Mouse (Mus musculus): Measurements from ENCODE around the gene Itga9. TPM values are rescaled to one million over a fixed set of nuclear protein-coding genes. Genes with fewer than 3 reads are reported as not detected.

Gene Itga9
- polyA plus RNA-seq, 1 experiment, result 1.6 TPM

DNA sequence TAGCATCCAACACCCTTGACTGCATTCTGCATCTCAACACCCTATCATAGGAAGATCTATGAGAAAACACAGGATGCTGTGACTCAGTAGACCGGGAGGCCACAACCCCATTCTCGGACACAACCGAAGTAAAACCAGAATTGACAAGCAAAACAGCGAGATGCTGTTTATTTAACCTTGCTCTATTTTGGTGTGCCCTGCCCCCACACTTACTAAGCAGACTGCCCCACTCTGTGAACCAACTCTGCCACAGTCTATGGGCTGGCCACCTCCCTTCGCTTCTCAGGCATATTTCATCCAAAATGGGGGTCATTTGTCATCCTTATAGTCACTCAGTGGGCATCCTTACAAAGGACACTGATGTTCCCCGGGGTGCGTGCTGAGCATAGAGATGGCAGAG, 160.5 kb downstream of the Itga9 start:
- TF ChIP-seq CTCF (IDR thresholded peaks at IDR 0.05; ENCODE audit: borderline replicate concordance, insufficient read depth, low read depth, low read length), result no peak
- TF ChIP-seq POLR2A (IDR thresholded peaks at IDR 0.05; ENCODE audit: borderline replicate concordance, insufficient read depth, low read length), result no peak
- H3K4me3 ChIP-seq (replicated peaks; ENCODE audit: insufficient read depth, low read depth, low read length), result no peak overlapping the region
- no peaks in the 10 kb centered on the region for H3K27me3 ChIP-seq (ENCODE audit: control insufficient read depth, insufficient read depth, low read length)
- WGBS, result 67% methylated on average over 7 of the region's 7 CpGs
- no peak overlapping the region for H3K27ac ChIP-seq (ENCODE audit: insufficient read depth, low read length)
- DNase-seq, result no peak
- H3K4me1 ChIP-seq (ENCODE audit: control insufficient read depth, insufficient read depth, low read length), result no peaks in the 10 kb centered on the region; the same call in 1 of the 2 replicates

DNA sequence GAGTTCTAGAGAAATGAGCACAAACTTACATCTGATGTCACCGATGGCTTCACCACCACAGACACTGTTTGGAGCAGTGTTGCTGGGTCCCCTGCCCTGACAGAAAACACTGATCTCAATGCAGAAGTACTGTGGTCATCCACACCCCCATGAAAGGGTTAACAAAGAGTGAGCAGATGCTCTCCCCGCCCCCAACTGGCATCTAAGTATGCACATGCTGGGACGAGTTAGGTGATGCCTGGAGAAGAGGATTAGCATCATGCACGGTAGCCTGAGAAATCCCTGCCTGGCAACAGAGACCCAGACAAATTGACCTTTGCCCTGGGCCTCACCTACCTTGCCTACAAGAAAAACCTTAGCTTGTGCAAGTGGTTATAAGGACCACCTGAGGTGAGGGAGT, 162.1 kb downstream of the Itga9 start:
- WGBS, result 36% methylated on average over 4 of the region's 4 CpGs
- Histone ChIP-seq H3K27ac (ENCODE audit: insufficient read depth, low read length) (no peak overlapping the region), H3K4me3 (replicated peaks; ENCODE audit: insufficient read depth, low read depth, low read length) (no peak overlapping the region), H3K27me3 (ENCODE audit: control insufficient read depth, insufficient read depth, low read length) (no peaks in the 10 kb centered on the region), H3K4me1 (ENCODE audit: control insufficient read depth, insufficient read depth, low read length) (no peaks in the 10 kb centered on the region; the same call in 1 of the 2 replicates)
- DNase-seq, result no peak
- TF ChIP-seq POLR2A (IDR thresholded peaks at IDR 0.05; ENCODE audit: borderline replicate concordance, insufficient read depth, low read length) (no peak), CTCF (IDR thresholded peaks at IDR 0.05; ENCODE audit: borderline replicate concordance, insufficient read depth, low read depth, low read length) (no peak)

GRCm38 (mm10) chr9:118770366-118770765, 163.9 kb downstream of the Itga9 start:
- TF ChIP-seq CTCF (IDR thresholded peaks at IDR 0.05; ENCODE audit: borderline replicate concordance, insufficient read depth, low read depth, low read length) (no peak), POLR2A (IDR thresholded peaks at IDR 0.05; ENCODE audit: borderline replicate concordance, insufficient read depth, low read length) (no peak)

GRCm38 (mm10) chr9:118774676-118775075, 168.2 kb downstream of the Itga9 start:
- Histone ChIP-seq H3K4me1 (ENCODE audit: control insufficient read depth, insufficient read depth, low read length) (no peaks in the 10 kb centered on the region), H3K4me3 (replicated peaks; ENCODE audit: insufficient read depth, low read depth, low read length) (no peak overlapping the region), H3K27ac (ENCODE audit: insufficient read depth, low read length) (no peak overlapping the region), H3K27me3 (ENCODE audit: control insufficient read depth, insufficient read depth, low read length) (no peaks in the 10 kb centered on the region)
- 92% methylated on average over 6 of the region's 6 CpGs for WGBS
- TF ChIP-seq CTCF (IDR thresholded peaks at IDR 0.05; ENCODE audit: borderline replicate concordance, insufficient read depth, low read depth, low read length) (no peak), POLR2A (IDR thresholded peaks at IDR 0.05; ENCODE audit: borderline replicate concordance, insufficient read depth, low read length) (no peak)
- no peak for DNase-seq

More at GRCm38 (mm10) chr9:118770366-118770765, 163.9 kb downstream of the Itga9 start:
- Histone ChIP-seq H3K27me3 (ENCODE audit: control insufficient read depth, insufficient read depth, low read length) (no peaks in the 10 kb centered on the region), H3K27ac (ENCODE audit: insufficient read depth, low read length) (no peak overlapping the region), H3K4me1 (ENCODE audit: control insufficient read depth, insufficient read depth, low read length) (no peaks in the 10 kb centered on the region; the same call in 1 of the 2 replicates), H3K4me3 (replicated peaks; ENCODE audit: insufficient read depth, low read depth, low read length) (no peak overlapping the region)
- no peak for DNase-seq
- WGBS, result 80% methylated on average over 4 of the region's 4 CpGs

DNA sequence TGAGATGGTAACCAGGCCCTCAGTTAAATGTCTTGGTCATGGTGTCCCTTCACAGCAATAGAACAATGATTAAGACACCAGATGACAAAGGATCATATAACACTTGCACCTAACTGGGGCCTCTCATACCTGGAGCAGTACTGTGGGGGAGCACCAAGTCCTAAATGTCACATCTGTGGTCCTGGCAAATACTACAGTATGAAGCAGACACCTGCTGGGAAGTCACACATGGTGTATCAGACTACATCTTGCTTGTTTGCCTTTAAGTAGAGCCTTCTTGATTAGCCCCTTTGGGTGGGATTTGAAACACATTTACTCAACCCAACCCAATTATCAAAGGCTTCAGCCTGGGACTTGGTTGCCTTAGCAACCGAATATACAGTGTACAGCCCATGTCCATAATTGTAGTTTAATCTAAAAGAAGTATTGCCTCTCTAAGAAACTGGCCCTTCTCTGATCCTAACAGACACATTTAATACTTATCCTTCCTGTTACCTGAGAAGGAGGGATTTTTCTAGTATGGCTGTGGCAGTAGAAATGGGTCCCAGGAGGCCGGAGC, 170.5 kb downstream of the Itga9 start:
- no peak for DNase-seq
- WGBS, result 92% methylated on average over 2 of the region's 2 CpGs
- H3K4me3 ChIP-seq (replicated peaks; ENCODE audit: insufficient read depth, low read depth, low read length), result no peak overlapping the region
- H3K4me1 ChIP-seq (ENCODE audit: control insufficient read depth, insufficient read depth, low read length), result no peaks in the 10 kb centered on the region
- no peaks in the 10 kb centered on the region for H3K27me3 ChIP-seq (ENCODE audit: control insufficient read depth, insufficient read depth, low read length)
- TF ChIP-seq POLR2A (IDR thresholded peaks at IDR 0.05; ENCODE audit: borderline replicate concordance, insufficient read depth, low read length) (no peak), CTCF (IDR thresholded peaks at IDR 0.05; ENCODE audit: borderline replicate concordance, insufficient read depth, low read depth, low read length) (no peak)
- H3K27ac ChIP-seq (ENCODE audit: insufficient read depth, low read length), result no peak overlapping the region

DNA sequence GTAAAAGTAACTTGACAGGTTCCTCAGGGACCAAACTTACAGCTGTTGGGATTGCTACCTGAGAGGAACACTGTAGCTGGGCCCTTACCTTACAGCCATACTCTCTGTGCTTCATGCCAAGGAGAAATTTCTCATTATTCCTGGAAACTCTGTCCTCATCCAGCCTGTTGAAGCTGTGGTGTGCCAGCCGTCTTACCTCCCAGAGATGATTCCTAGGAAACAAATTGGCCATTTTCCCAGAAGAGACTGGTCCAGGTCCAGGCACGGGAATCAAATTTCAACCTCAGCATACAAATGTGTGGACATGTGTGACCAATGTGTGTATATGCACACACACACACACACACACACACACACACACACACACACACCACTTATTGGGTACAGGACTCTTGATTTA, 172.1 kb downstream of the Itga9 start:
- no peaks in the 10 kb centered on the region for H3K27me3 ChIP-seq (ENCODE audit: control insufficient read depth, insufficient read depth, low read length)
- 15% methylated on average over 2 of the region's 2 CpGs for WGBS
- no peak overlapping the region for H3K4me3 ChIP-seq (replicated peaks; ENCODE audit: insufficient read depth, low read depth, low read length)
- no peaks in the 10 kb centered on the region for H3K4me1 ChIP-seq (ENCODE audit: control insufficient read depth, insufficient read depth, low read length)
- no peak for DNase-seq
- H3K27ac ChIP-seq (ENCODE audit: insufficient read depth, low read length), result no peak overlapping the region
- no peak for TF ChIP-seq POLR2A (IDR thresholded peaks at IDR 0.05; ENCODE audit: borderline replicate concordance, insufficient read depth, low read length)
- no peak for TF ChIP-seq CTCF (IDR thresholded peaks at IDR 0.05; ENCODE audit: borderline replicate concordance, insufficient read depth, low read depth, low read length)

- no peak for TF ChIP-seq CTCF (IDR thresholded peaks at IDR 0.05; ENCODE audit: borderline replicate concordance, insufficient read depth, low read depth, low read length)
- no peak for TF ChIP-seq POLR2A (IDR thresholded peaks at IDR 0.05; ENCODE audit: borderline replicate concordance, insufficient read depth, low read length)
- whole genome bisulfite sequencing, result 86% methylated on average over 4 of the region's 4 CpGs
- no peak for DNase-seq
Observed at GRCm38 (mm10) chr9:118784621-118785020, 178.1 kb downstream of the Itga9 start.

DNA sequence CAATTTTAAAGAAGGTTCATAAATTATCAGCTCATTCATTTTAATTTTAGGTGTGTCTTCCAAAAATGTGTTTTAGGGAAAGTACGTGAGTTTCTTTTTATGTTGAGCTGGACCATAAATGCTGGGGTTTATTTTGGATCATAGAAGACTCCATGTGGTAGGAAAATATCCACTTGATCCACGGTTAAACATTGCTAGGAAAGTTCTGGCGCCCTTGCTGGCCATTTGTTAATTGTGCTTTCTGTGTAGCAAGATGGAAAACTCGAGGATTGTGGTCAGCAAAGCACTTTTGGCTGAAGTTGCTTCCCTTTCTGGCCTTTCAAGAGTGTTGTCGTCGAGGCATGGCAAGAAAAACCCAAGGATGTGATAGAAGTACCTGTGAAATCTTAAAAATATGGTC, 179.3 kb downstream of the Itga9 start:
- WGBS, result 80% methylated on average over 6 of the region's 6 CpGs
- H3K4me1 ChIP-seq (ENCODE audit: control insufficient read depth, insufficient read depth, low read length), result no peaks in the 10 kb centered on the region
- H3K27me3 ChIP-seq (ENCODE audit: control insufficient read depth, insufficient read depth, low read length), result no peaks in the 10 kb centered on the region
- DNase-seq, result no peak
- H3K27ac ChIP-seq (ENCODE audit: insufficient read depth, low read length), result no peak overlapping the region
- TF ChIP-seq CTCF (IDR thresholded peaks at IDR 0.05; ENCODE audit: borderline replicate concordance, insufficient read depth, low read depth, low read length) (no peak), POLR2A (IDR thresholded peaks at IDR 0.05; ENCODE audit: borderline replicate concordance, insufficient read depth, low read length) (no peak)
- no peak overlapping the region for H3K4me3 ChIP-seq (replicated peaks; ENCODE audit: insufficient read depth, low read depth, low read length)

More at GRCm38 (mm10) chr9:118784621-118785020, 178.1 kb downstream of the Itga9 start:
- H3K27me3 ChIP-seq (ENCODE audit: control insufficient read depth, insufficient read depth, low read length), result no peaks in the 10 kb centered on the region
- no peaks in the 10 kb centered on the region for H3K4me1 ChIP-seq (ENCODE audit: control insufficient read depth, insufficient read depth, low read length)
- H3K27ac ChIP-seq (ENCODE audit: insufficient read depth, low read length), result no peak overlapping the region
- H3K4me3 ChIP-seq (replicated peaks; ENCODE audit: insufficient read depth, low read depth, low read length), result no peak overlapping the region
